Mouse (Mus musculus): ENCODE measurements around the gene Wdr61.

DNA sequence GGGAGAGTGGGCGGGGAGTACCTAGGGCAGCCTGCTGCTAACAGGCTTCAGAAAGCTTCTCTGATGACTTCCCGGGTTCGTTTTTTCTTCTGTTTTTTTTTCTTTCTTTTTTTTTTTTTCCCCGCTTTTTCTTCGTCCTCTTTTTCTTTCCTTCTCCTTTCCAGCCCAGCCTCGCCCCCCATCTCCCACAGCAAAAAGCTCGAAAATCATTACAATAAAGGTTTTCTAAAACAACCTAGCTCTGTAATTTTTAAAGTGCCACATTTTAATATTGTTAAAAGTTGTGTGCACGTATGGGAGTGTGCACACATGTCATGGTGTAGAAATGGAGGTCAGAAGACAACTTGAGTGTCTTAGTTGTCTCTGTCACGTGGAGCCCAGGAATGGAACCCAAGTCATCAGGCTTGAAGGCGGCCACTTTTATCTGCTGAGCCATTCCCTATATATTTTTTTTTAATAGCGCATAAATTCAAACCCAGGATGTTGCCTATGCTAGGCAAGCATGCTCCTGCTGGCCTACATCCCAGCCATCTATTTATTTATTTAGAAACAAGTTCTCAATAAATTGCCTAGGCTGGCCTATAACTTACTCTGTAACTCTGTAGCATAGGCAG, 427 bp upstream of the Wdr61 start:
- TF ChIP-seq CTCF (IDR thresholded peaks at IDR 0.05; ENCODE audit: borderline replicate concordance, control insufficient read depth, extremely low read depth, insufficient read depth, low read length, poor library complexity) (no peak; the same call in 1 of the 2 replicates), POLR2A (IDR thresholded peaks at IDR 0.05; ENCODE audit: control insufficient read depth, extremely low read depth, insufficient read depth, low read length, poor library complexity) (no peak)

Measured in thymus, adult 2 months (tissue).